Mouse (Mus musculus) liver, adult (tissue): ENCODE measurements around the gene Sar1a.

Source experiments
- GATA4 ChIP-seq: IDR thresholded peaks from 2 replicates; pipeline ENCODE4 v1.6.1; 2014; ENCODE audit warnings: mild to moderate bottlenecking, low read length; ENCODE audit not compliant: insufficient replicate concordance

Gene Sar1a

GRCm38 (mm10) chr10:61706412-61707375 lies 26.6 kb downstream of the Sar1a start:
- TF ChIP-seq GATA4: no peak

- no peak for TF ChIP-seq GATA4
These were observed 33.5 kb downstream of the Sar1a start for GRCm38 (mm10) chr10:61713601-61714000.

GRCm38 (mm10) chr10:61714146-61714545 lies 34.0 kb downstream of the Sar1a start:
- TF ChIP-seq GATA4: no peak

GRCm38 (mm10) chr10:61714771-61715461 lies 34.8 kb downstream of the Sar1a start, which contains the start of gene Aifm2:
Gene Aifm2, plus strand, starts transcription at chr10:61715263.
- no peak for TF ChIP-seq GATA4

GRCm38 (mm10) chr10:61715462-61715837 lies 35.4 kb downstream of the Sar1a start:
- no peak for TF ChIP-seq GATA4

- TF ChIP-seq GATA4: no peak
These were observed 36.1 kb downstream of the Sar1a start for GRCm38 (mm10) chr10:61715996-61716864.

DNA sequence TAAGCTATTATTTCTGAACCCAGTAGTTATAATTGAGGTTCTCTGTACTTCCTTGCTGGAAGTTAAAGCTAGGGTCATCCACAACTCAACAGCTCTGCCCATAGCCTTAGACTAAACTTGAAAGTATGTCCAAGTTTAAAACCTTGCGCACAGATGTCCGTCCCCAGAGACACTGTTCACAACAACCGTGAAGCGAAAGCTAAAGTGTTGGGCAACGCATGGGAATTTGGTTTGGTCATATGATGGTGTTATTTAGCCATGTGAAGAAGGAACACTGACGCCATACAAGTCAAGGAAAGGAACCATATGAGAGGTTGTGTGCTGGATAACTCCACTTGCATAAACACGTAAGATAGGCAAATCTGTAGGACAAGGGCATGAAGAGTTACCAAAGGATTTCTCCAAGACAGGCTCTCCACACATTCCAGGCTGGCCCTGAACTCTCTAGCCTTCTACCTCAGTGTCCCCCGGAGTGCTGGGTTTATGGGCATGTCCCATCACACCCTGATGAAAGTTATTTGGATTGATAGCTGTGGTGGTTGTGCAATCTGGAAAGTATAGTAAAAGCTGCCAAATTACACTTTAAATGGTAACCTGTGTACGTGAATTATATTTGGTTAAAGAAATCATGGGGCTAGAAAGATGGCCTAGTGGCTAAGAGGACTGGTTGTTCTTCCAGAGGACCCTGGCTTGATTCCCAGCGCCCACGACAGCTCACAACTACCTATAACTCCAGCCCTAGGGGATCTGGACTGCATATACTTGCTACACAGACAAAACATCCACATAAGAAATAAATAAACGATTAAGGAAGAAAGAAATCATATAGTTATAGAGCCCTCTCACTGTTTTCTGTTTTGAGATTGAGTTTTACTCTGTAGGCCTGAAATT lies 37.6 kb downstream of the Sar1a start:
- no peak for TF ChIP-seq GATA4

DNA sequence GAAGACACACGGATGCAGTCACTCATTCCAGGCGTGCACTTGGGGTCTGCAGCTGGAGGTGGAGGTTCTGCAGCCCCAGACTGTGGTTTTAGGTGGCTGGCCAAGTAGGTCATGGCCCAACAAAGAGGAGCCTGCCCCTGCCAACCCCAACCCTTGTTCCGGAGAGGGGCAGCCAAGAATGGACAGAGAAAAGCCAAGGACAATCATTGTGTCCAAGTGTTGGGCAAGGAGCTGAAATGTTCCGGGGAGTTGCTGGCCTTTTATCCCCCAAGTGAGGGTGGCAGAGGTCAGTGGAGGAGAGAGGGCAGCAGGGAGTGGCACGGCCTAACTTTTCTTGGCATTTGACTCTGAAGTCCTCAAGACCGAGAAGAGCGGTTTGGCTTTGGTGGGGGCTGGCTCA lies 40.2 kb downstream of the Sar1a start:
- no peak for TF ChIP-seq GATA4

DNA sequence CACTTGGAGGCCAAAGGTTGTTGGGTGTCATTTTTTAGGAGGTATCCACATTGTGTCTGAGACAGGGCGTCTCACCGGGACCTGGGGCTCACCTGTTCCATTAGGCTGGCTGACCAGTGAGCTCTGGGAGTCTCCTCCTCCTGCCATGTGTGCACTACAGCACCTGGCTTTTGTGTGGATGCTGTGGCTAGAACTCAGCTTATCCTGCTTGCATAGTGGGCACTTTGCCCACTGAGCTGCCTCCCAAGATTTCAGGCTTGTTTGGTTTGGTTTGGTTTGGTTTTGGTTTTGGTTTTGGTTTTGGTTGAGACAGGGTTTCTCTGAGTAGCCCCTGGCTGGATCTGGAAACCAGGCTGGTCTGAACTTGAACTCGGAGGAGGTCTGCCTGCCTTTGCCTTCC lies 42.1 kb downstream of the Sar1a start:
- TF ChIP-seq GATA4: no peak

DNA sequence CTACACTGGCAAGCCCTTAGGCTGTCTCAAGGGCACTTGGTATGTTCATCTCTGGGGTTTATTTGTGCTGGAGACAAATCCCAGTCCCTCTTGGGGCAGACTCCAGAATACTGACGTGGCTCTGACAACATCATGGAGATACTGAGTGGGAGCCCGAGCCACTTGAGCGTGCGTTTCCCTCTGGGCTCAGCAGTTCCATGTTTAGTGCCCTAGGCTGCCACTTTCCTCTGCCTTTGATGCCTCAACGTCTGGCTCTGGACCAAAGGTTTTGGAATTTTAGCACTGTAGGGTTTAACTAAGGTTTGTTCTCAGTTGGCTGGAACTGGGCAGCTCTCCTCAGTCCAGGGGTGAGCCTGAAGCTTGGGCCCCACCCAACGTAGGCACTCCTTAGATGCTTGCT lies 43.2 kb downstream of the Sar1a start:
- TF ChIP-seq GATA4: no peak

GRCm38 (mm10) chr10:61729181-61729580 lies 49.1 kb downstream of the Sar1a start:
- TF ChIP-seq GATA4: no peak

GRCm38 (mm10) chr10:61730171-61730570 lies 50.1 kb downstream of the Sar1a start:
- no peak for TF ChIP-seq GATA4

DNA sequence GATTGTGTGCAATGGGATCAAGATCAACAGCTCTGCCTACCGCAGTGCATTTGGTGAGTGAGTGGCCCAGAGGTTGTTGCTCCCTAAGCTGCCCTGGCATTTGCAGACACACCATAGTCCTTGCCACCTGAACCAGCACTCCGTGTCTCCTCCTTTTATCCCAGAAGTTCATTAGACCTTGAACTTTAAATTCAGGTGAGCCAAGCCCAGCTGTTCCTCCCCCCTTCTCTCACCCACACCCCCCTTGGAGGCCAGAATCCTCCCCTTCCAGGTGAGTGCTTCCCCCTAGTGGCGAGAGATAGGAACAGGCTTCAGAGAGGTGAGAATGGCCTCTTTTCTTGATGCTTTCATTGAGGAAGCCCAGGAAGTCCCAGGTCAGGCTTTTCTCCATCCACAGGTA lies 54.3 kb downstream of the Sar1a start:
- no peak for TF ChIP-seq GATA4

- no peak for TF ChIP-seq GATA4
These were observed 56.6 kb downstream of the Sar1a start for GRCm38 (mm10) chr10:61736671-61737078.
